ENCODE assay signal across 7 mouse cellular contexts in the genomic region with DNA sequence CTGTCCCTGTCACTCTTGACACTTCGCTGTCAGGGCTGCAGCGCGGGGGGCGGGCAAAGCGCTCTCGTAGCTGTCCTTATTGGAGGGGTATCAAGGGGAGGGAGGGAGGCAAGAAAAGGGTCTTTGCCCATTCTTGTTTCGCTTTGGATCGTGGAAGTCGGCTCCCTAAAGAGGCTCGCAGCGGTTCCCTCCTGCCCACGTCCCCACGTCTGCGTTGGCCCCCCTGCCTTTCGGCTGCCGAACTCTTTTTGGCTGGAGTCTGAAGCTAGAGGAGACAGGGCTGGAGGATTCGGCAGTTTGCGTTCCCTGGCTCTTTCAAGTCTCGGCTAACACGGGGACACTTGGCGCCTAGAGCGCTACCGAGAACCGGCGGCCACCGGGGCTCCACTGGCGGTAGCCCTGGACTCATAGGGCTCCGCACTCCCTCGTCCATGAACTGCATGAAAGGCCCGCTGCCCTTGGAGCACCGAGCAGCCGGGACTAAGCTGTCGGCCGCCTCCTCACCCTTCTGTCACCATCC. TPM values are rescaled to one million over a fixed set of nuclear protein-coding genes. Genes with fewer than 3 reads are reported as not detected.
DNase-seq lines count a peak whose midpoint lies in the region; ATAC-seq lines count a peak whose summit lies in the region.

No protein-coding gene starts in this region.

- peak overlapping the region; percentile 40 for H3K9ac ChIP-seq in lung, embryonic 15.5 days
- H3K9ac ChIP-seq in embryonic facial prominence, embryonic 15.5 days = peak overlapping the region; percentile 45
- peak overlapping the region; percentile 43 for H3K9ac ChIP-seq in intestine, embryonic 15.5 days

- WGBS in lung, embryonic 15.5 days = under 1% methylated on average over 34 of the region's 34 CpGs
- WGBS in embryonic facial prominence, embryonic 15.5 days = 2% methylated on average over 34 of the region's 34 CpGs
- WGBS in intestine, embryonic 15.5 days = 2% methylated on average over 34 of the region's 34 CpGs

- peak overlapping the region; percentile 95 for H3K4me2 ChIP-seq in lung, embryonic 15.5 days
- peak overlapping the region; percentile 97 for H3K4me2 ChIP-seq in embryonic facial prominence, embryonic 15.5 days (replicated peaks)
- peak overlapping the region; percentile 93 for H3K4me2 ChIP-seq in intestine, embryonic 15.5 days (replicated peaks)

- H3K4me3 ChIP-seq in lung, embryonic 15.5 days = peak overlapping the region; percentile 53
- H3K4me3 ChIP-seq in embryonic facial prominence, embryonic 15.5 days (replicated peaks) = peak overlapping the region; percentile 60
- H3K4me3 ChIP-seq in intestine, embryonic 15.5 days (replicated peaks) = peak overlapping the region; percentile 64

- no peaks in the 10 kb centered on the region for H3K36me3 ChIP-seq in lung, embryonic 15.5 days
- H3K36me3 ChIP-seq in embryonic facial prominence, embryonic 15.5 days = no peaks in the 10 kb centered on the region
- H3K36me3 ChIP-seq in intestine, embryonic 15.5 days = no peaks in the 10 kb centered on the region

- H3K27me3 ChIP-seq in lung, embryonic 15.5 days = peaks cover 98% of the 10 kb centered on the region
- peaks cover 84% of the 10 kb centered on the region for H3K27me3 ChIP-seq in embryonic facial prominence, embryonic 15.5 days
- peaks cover 43% of the 10 kb centered on the region for H3K27me3 ChIP-seq in intestine, embryonic 15.5 days (replicated peaks)

- H3K9me3 ChIP-seq in lung, embryonic 15.5 days = no peaks in the 10 kb centered on the region
- no peaks in the 10 kb centered on the region for H3K9me3 ChIP-seq in embryonic facial prominence, embryonic 15.5 days (replicated peaks)
- H3K9me3 ChIP-seq in intestine, embryonic 15.5 days = no peaks in the 10 kb centered on the region

- H3K27ac ChIP-seq in lung, embryonic 15.5 days = no peak overlapping the region
- peak overlapping the region; percentile 79 for H3K27ac ChIP-seq in embryonic facial prominence, embryonic 15.5 days (replicated peaks)
- peak overlapping the region; percentile 89 for H3K27ac ChIP-seq in intestine, embryonic 15.5 days

- ATAC-seq in lung, embryonic 15.5 days (ENCODE audit: borderline replicate concordance, extremely low read depth, low FRiP score, low TSS enrichment) = no peak
- ATAC-seq in embryonic facial prominence, embryonic 15.5 days (ENCODE audit: insufficient number of reproducible peaks, low FRiP score, low TSS enrichment, low read depth) = no peak
- ATAC-seq in intestine, embryonic 15.5 days = peak; percentile 55
- ATAC-seq in monocyte, adult 5-6 weeks (replicated peaks; ENCODE audit: insufficient number of reproducible peaks, low FRiP score, low TSS enrichment, poor library complexity, severe bottlenecking) = 0 out of 2 replicates have a peak, but pooled peaks have one; percentile 20

- no peak for DNase-seq in lung, postnatal 14 days
- no peak for DNase-seq in urinary bladder, postnatal 25 days (ENCODE audit: low spot score)
- DNase-seq in thymus, postnatal 4 days = no peak

- peaks cover 33% of the 10 kb centered on the region for H3K4me1 ChIP-seq in lung, embryonic 15.5 days
- peaks cover 30% of the 10 kb centered on the region for H3K4me1 ChIP-seq in embryonic facial prominence, embryonic 15.5 days
- H3K4me1 ChIP-seq in intestine, embryonic 15.5 days (replicated peaks) = peaks cover 2% of the 10 kb centered on the region; the same call in 1 of the 2 replicates

RNA-seq across cellular contexts. Expression of a gene that starts 14.5 kb away (rescaled TPM):
- polyA plus RNA-seq in lung, embryonic 15.5 days (2015; fragmentation: Nextera tagmentation; extraction: Ambion mirVana) = 3.0 and 6.3 TPM in 2 replicates
- polyA plus RNA-seq in embryonic facial prominence, embryonic 15.5 days (2015; fragmentation: Nextera tagmentation; extraction: Ambion mirVana) = 82.5 and 88.3 TPM in 2 replicates
- polyA plus RNA-seq in intestine, embryonic 15.5 days (2015; fragmentation: Nextera tagmentation; extraction: Ambion mirVana) = 39.4 and 45.2 TPM in 2 replicates
- total RNA-seq in monocyte, adult 5-6 weeks (2017) = not detected in 3 replicates

Comparison
In these comparisons a context has a peak if more than half of its experiments do, and no peak if none do; other contexts are left out.
1. ATAC-seq: peak in intestine, embryonic 15.5 days (single experiment) and monocyte, adult 5-6 weeks (single experiment); none in lung, embryonic 15.5 days (single experiment) and embryonic facial prominence, embryonic 15.5 days (single experiment).
2. Peak in every context shown above with its lines, with median percentiles within 50 percentile points of each other: H3K4me2 ChIP-seq, H3K4me3 ChIP-seq and H3K9ac ChIP-seq.